Mouse (Mus musculus) gastrocnemius, postnatal 36 days (tissue): ENCODE measurements around the gene Stard10. TPM values are rescaled to one million over a fixed set of nuclear protein-coding genes. Genes with fewer than 3 reads are reported as not detected.

Source experiments
- DNase-seq, 2 experiments: peaks; one replicate each; pipeline ENCODE4 v3.0.0; 2022
- intact Hi-C: fragments of 180-260 bp; cut with DNase I; formaldehyde crosslinking; loops from one replicate; pipeline ENCODE4 v1.15.1; 2025
- total RNA-seq, 2 experiments: library from RNA; stranded (reverse); gene quantifications; 2 replicates each; pipeline ENCODE4 v1.2.3; 2021

The Stard10 gene
- total RNA-seq, 2 experiments from 2014 or later, result 39.2 to 44.1 TPM

- intact Hi-C loops, result no loop called here
- DNase-seq, result no peak
These were observed 11.8 kb downstream of the Stard10 start for GRCm38 (mm10) chr7:101328621-101329158.

- intact Hi-C loops, result no loop called here
- DNase-seq, result no peak
These were observed 12.7 kb downstream of the Stard10 start for GRCm38 (mm10) chr7:101329606-101330005.

- intact Hi-C loops, result no loop called here
- DNase-seq, result no peak
These were observed 13.4 kb downstream of the Stard10 start for GRCm38 (mm10) chr7:101330074-101330840.

GRCm38 (mm10) chr7:101330841-101331173, 13.9 kb downstream of the Stard10 start:
- intact Hi-C loops, result no loop called here

GRCm38 (mm10) chr7:101332045-101332831, 15.4 kb downstream of the Stard10 start:
- intact Hi-C loops, result no loop called here
- DNase-seq, result no peak

More at GRCm38 (mm10) chr7:101330841-101331173, 13.9 kb downstream of the Stard10 start:
- DNase-seq, result no peak

- intact Hi-C loops, result no loop called here
- no peak for DNase-seq
These were observed 18.3 kb downstream of the Stard10 start for GRCm38 (mm10) chr7:101335228-101335627.

- intact Hi-C loops, result no loop called here
These were observed 19.8 kb downstream of the Stard10 start for GRCm38 (mm10) chr7:101336686-101337085.

GRCm38 (mm10) chr7:101337401-101337800, 20.5 kb downstream of the Stard10 start:
- DNase-seq, result no peak
- intact Hi-C loops, result no loop called here

More at GRCm38 (mm10) chr7:101336686-101337085, 19.8 kb downstream of the Stard10 start:
- no peak for DNase-seq

- intact Hi-C loops, result no loop called here
- DNase-seq, result no peak
These were observed 24.5 kb downstream of the Stard10 start for GRCm38 (mm10) chr7:101341405-101341804.

GRCm38 (mm10) chr7:101343135-101343534, 26.2 kb downstream of the Stard10 start:
- intact Hi-C loops, result no loop called here
- DNase-seq, result no peak

- intact Hi-C loops, result no loop called here
These were observed 28.0 kb downstream of the Stard10 start for GRCm38 (mm10) chr7:101344892-101345291.

GRCm38 (mm10) chr7:101346991-101347390, 30.1 kb downstream of the Stard10 start:
- DNase-seq, result no peak
- intact Hi-C loops, result no loop called here

More at GRCm38 (mm10) chr7:101344892-101345291, 28.0 kb downstream of the Stard10 start:
- no peak for DNase-seq

GRCm38 (mm10) chr7:101347767-101348270, 30.9 kb downstream of the Stard10 start, which contains the start of gene Arap1:
Arap1 (plus strand) TSS chr7:101348067.
- intact Hi-C loops, result no loop called here
- peak in 1 of 2 experiments; percentile 37 for DNase-seq

GRCm38 (mm10) chr7:101348312-101348711, 31.4 kb downstream of the Stard10 start:
- intact Hi-C loops, result no loop called here
- DNase-seq, result no peak

- intact Hi-C loops, result no loop called here
- no peak for DNase-seq
These were observed 33.0 kb downstream of the Stard10 start for GRCm38 (mm10) chr7:101349861-101350260.

GRCm38 (mm10) chr7:101352404-101352803, 35.5 kb downstream of the Stard10 start:
- intact Hi-C loops, result no loop called here
- no peak for DNase-seq

- intact Hi-C loops, result no loop called here
- DNase-seq, result no peak
These were observed 37.5 kb downstream of the Stard10 start for GRCm38 (mm10) chr7:101354423-101354822.

- DNase-seq, result no peak
- intact Hi-C loops, result no loop called here
These were observed 38.7 kb downstream of the Stard10 start for GRCm38 (mm10) chr7:101355551-101356100.

- intact Hi-C loops, result no loop called here
- no peak for DNase-seq
These were observed 40.0 kb downstream of the Stard10 start for GRCm38 (mm10) chr7:101356868-101357267.

- intact Hi-C loops, result no loop called here
These were observed 43.5 kb downstream of the Stard10 start for GRCm38 (mm10) chr7:101360406-101360805.

GRCm38 (mm10) chr7:101361021-101361420, 44.1 kb downstream of the Stard10 start:
- intact Hi-C loops, result no loop called here
- no peak for DNase-seq

More at GRCm38 (mm10) chr7:101360406-101360805, 43.5 kb downstream of the Stard10 start:
- DNase-seq, result no peak
